Mouse (Mus musculus): ENCODE measurements at regions not wholly inside any gene's neighbourhood (a gene's known extent, or its start where the extent isn't known, plus 50 kb on each side); places are given as distances from the start of the nearest gene placed in this dataset.

GRCm38 (mm10) chr17:47983286-47983685, 54.8 kb downstream of the 1700122O11Rik start:
- H3K4me2 ChIP-seq: no peak overlapping the region
- 82% methylated on average over 7 of the region's 7 CpGs for WGBS
- H3K27ac ChIP-seq: no peak overlapping the region
- H3K9ac ChIP-seq: no peak overlapping the region
- H3K36me3 ChIP-seq (replicated peaks): no peaks in the 10 kb centered on the region
- no peak overlapping the region for H3K4me3 ChIP-seq
- H3K27me3 ChIP-seq (replicated peaks): 0 out of 2 replicates have a peak, but pooled peaks cover 2% of the 10 kb centered on the region
- H3K4me1 ChIP-seq: peaks cover 7% of the 10 kb centered on the region; the same call in 1 of the 2 replicates
- no peak for ATAC-seq (replicated peaks)
- H3K9me3 ChIP-seq: no peaks in the 10 kb centered on the region

- WGBS: 6% methylated on average over 7 of the region's 7 CpGs
- H3K36me3 ChIP-seq (replicated peaks): no peaks in the 10 kb centered on the region
- H3K27me3 ChIP-seq (replicated peaks): 0 out of 2 replicates have a peak, but pooled peaks cover 2% of the 10 kb centered on the region
- H3K9ac ChIP-seq: no peak overlapping the region
- no peaks in the 10 kb centered on the region for H3K9me3 ChIP-seq
- H3K4me1 ChIP-seq: peaks cover 9% of the 10 kb centered on the region
- ATAC-seq (replicated peaks): peak; percentile 51
- H3K4me3 ChIP-seq: no peak overlapping the region
- H3K27ac ChIP-seq: no peak overlapping the region
- no peak overlapping the region for H3K4me2 ChIP-seq
Observed at GRCm38 (mm10) chr17:47981556-47982027, 56.5 kb downstream of the 1700122O11Rik start.

- Histone ChIP-seq H3K9ac (no peak overlapping the region), H3K27me3 (replicated peaks) (peaks cover 10% of the 10 kb centered on the region; the same call in 1 of the 2 replicates), H3K9me3 (no peaks in the 10 kb centered on the region), H3K36me3 (replicated peaks) (no peaks in the 10 kb centered on the region), H3K4me1 (peaks cover 31% of the 10 kb centered on the region), H3K27ac (no peak overlapping the region), H3K4me2 (no peak overlapping the region), H3K4me3 (no peak overlapping the region)
- WGBS: 64% methylated on average over 4 of the region's 4 CpGs
- no peak for ATAC-seq (replicated peaks)
Observed at GRCm38 (mm10) chr17:47979266-47979665, 54.8 kb upstream of the Foxp4 start.

DNA sequence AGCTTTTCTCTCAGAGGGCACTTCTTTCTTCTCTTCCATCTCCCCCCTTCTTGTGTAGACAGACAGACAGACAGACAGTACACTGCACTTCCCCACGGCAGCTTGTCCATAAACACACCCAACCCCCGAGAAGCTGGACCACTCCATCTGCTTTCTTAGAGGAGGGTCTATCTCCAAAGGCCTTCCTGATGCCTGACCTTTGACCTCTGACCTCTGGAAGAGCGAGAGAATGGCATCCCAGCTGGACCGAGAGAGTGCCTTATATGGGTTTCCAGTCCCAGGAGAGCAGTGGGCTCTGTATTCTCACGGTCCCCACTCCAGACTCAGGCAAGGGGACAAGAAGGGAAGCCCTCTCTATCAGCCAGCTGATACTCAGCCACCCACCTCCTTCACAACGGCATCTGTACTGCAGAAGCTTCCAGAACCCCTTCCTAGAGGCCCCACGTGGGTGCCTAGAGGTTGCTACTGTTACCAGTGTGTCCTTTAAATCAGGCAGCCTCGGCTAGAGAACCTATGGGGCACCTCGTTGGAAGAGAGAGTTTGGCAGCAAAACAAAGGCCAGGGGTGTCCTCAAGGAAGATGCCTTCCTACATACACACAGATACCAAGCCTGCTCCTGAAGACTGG, 54.1 kb upstream of the Foxp4 start:
- no peak overlapping the region for H3K4me3 ChIP-seq
- H3K27ac ChIP-seq: no peak overlapping the region
- H3K9ac ChIP-seq: no peak overlapping the region
- H3K27me3 ChIP-seq (replicated peaks): peaks cover 16% of the 10 kb centered on the region
- H3K4me1 ChIP-seq: peaks cover 39% of the 10 kb centered on the region
- no peak overlapping the region for H3K4me2 ChIP-seq
- ATAC-seq (replicated peaks): no peak
- no peaks in the 10 kb centered on the region for H3K9me3 ChIP-seq
- WGBS: 31% methylated on average over 9 of the region's 9 CpGs
- no peaks in the 10 kb centered on the region for H3K36me3 ChIP-seq (replicated peaks)

GRCm38 (mm10) chr17:47978001-47978400, 53.6 kb upstream of the Foxp4 start:
- no peak overlapping the region for H3K4me3 ChIP-seq

GRCm38 (mm10) chr17:47976999-47977357, 52.5 kb upstream of the Foxp4 start:
- H3K4me3 ChIP-seq: no peak overlapping the region
- H3K9me3 ChIP-seq: no peaks in the 10 kb centered on the region
- WGBS: 84% methylated on average over 7 of the region's 7 CpGs
- no peak for ATAC-seq (replicated peaks)
- H3K36me3 ChIP-seq (replicated peaks): no peaks in the 10 kb centered on the region
- H3K4me2 ChIP-seq: no peak overlapping the region
- peaks cover 22% of the 10 kb centered on the region for H3K27me3 ChIP-seq (replicated peaks)
- peak overlapping the region; percentile 62 for H3K27ac ChIP-seq
- H3K4me1 ChIP-seq: peaks cover 41% of the 10 kb centered on the region
- H3K9ac ChIP-seq: no peak overlapping the region

More at GRCm38 (mm10) chr17:47978001-47978400, 53.6 kb upstream of the Foxp4 start:
- no peaks in the 10 kb centered on the region for H3K9me3 ChIP-seq
- H3K27ac ChIP-seq: no peak overlapping the region
- ATAC-seq (replicated peaks): no peak
- no peak overlapping the region for H3K4me2 ChIP-seq
- no peak overlapping the region for H3K9ac ChIP-seq
- peaks cover 21% of the 10 kb centered on the region for H3K27me3 ChIP-seq (replicated peaks)
- no peaks in the 10 kb centered on the region for H3K36me3 ChIP-seq (replicated peaks)
- 73% methylated on average over 2 of the region's 2 CpGs for WGBS
- peaks cover 41% of the 10 kb centered on the region for H3K4me1 ChIP-seq

DNA sequence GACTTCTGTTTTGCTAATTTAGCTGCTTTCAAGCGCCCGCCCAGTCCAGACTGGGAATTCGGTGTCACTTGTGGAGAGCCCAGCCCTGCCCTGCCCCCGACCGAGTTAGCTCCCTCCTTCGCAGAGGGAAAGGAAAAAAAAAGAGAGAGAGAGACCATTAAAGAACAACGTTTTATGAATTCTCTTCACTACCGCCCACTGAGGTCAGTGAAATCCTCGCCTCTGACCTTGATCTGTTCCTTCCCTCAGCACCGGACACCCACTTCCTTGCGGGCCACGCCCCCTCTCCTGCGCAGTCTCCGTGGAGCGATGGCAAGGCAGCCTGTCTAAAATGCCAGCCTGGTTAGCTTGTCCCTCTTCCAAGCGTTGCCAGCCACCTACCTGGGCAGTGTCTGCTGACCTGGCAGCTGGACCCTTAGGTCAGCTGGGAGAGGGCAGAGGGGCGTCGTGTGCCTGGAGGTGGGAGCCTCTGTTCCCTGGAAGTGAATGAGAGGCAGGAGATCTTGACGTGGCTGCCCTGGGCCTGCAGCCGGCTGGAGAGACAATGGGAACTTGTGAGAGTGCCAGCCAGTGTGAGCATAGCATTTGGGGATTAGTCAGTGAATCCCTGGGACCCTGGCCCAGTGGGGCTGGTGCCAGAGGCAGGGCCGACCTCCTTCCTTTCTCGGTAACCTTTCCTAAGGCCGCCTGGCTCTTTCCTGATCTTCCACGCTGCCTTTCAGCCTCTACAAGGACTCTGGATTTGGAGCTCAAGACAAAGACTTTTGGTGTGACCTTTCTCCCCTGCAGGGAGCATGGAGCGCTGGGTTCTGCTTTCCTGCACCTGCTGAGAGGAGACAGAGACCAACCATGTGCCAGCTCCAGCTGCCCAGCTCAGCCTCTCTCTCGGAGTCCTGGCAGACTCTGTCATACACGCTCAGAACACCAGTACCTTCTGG, 51.9 kb upstream of the Foxp4 start:
- Histone ChIP-seq H3K4me2 (peak overlapping the region; percentile 74), H3K9me3 (no peaks in the 10 kb centered on the region), H3K4me1 (peaks cover 35% of the 10 kb centered on the region), H3K4me3 (peak overlapping the region; percentile 39), H3K36me3 (replicated peaks) (no peaks in the 10 kb centered on the region), H3K9ac (peak overlapping the region; percentile 24; the same call in 1 of the 2 replicates), H3K27ac (peak overlapping the region; percentile 62), H3K27me3 (replicated peaks) (peaks cover 22% of the 10 kb centered on the region)
- peak; percentile 68 for ATAC-seq (replicated peaks)
- 7% methylated on average over 27 of the region's 27 CpGs for WGBS

- peak overlapping the region; percentile 74 for H3K4me2 ChIP-seq
- H3K36me3 ChIP-seq (replicated peaks): no peaks in the 10 kb centered on the region
- ATAC-seq (replicated peaks): peak; percentile 25; the same call in 1 of the 2 replicates
- peaks cover 34% of the 10 kb centered on the region for H3K4me1 ChIP-seq
- H3K9me3 ChIP-seq: no peaks in the 10 kb centered on the region
- WGBS: 3% methylated on average over 29 of the region's 37 CpGs
- H3K27me3 ChIP-seq (replicated peaks): peaks cover 22% of the 10 kb centered on the region
- H3K9ac ChIP-seq: peak overlapping the region; percentile 42
- H3K4me3 ChIP-seq: peak overlapping the region; percentile 39
- H3K27ac ChIP-seq: peak overlapping the region; percentile 62
Observed at GRCm38 (mm10) chr17:47975281-47976060, 51.0 kb upstream of the Foxp4 start.

DNA sequence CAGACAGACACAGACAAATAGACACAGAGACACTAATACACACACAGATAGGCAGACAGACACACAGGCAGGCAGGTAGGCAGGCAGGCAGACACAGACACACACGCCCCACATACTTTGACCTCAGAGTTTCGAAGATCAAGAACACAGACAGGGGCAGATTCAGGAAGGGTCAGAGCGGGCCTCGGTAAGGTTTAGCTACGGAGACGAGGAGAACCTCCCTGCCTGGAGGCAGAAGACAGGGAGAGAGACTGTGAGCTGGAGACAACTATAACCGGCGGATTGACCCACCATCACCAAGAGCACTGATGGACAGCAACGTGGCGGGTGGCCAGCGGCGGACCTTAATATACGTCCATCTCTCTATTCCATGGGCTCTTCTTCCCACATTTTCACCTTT, 50.1 kb upstream of the Foxp4 start:
- Histone ChIP-seq H3K4me1 (peaks cover 34% of the 10 kb centered on the region), H3K27ac (peak overlapping the region; percentile 8; the same call in 1 of the 2 replicates), H3K9me3 (no peaks in the 10 kb centered on the region), H3K9ac (peak overlapping the region; percentile 42; the same call in 1 of the 2 replicates), H3K4me3 (peak overlapping the region; percentile 39), H3K27me3 (replicated peaks) (peaks cover 20% of the 10 kb centered on the region), H3K36me3 (replicated peaks) (no peaks in the 10 kb centered on the region), H3K4me2 (peak overlapping the region; percentile 74)
- 6% methylated on average over 13 of the region's 13 CpGs for WGBS
- peak; percentile 0; the same call in 1 of the 2 replicates for ATAC-seq (replicated peaks)
